Mouse (Mus musculus) left cerebral cortex, postnatal 36 days (tissue): ENCODE data around the gene Vmn1r202. TPM values are rescaled to one million over a fixed set of nuclear protein-coding genes. Genes with fewer than 3 reads are reported as not detected.
"Not testable (repeated sequence)": the region's sequence is repeated elsewhere in the genome, so short reads cannot be mapped to it uniquely, and the experiment has no call there.

ENCODE experiments used
- DNase-seq, 2 experiments: peaks; one replicate each; pipeline ENCODE4 v3.0.0; 2021 to 2022; ENCODE audit warnings: low spot score in 2 of 2, mixed read lengths in 1 of 2
- intact Hi-C: fragments of 180-260 bp; cut with DNase I; formaldehyde crosslinking; loops from one replicate; pipeline ENCODE4 v1.15.1; 2025
- total RNA-seq, 2 experiments: library from RNA; stranded (reverse); gene quantifications; 2 replicates each; pipeline ENCODE4 v1.2.3; 2021

Vmn1r202 gene
- under 1 TPM in 1 of 2 experiments, not detected in 1; 0.07 TPM for total RNA-seq

- intact Hi-C loops, result no loop called here
- DNase-seq, result no peak
These were observed at the start of gene Vmn1r202 for GRCm38 (mm10) chr13:22505281-22505680. Vmn1r202 (minus strand) TSS chr13:22505381.

- DNase-seq, intact Hi-C loops: not testable (repeated sequence)
These were observed 47.7 kb upstream of the Vmn1r202 start, which contains the start of gene Vmn1r204 for GRCm38 (mm10) chr13:22552898-22553297. Vmn1r204 (plus strand) TSS chr13:22553198.

GRCm38 (mm10) chr13:22517814-22518213, 12.6 kb upstream of the Vmn1r202 start, which contains the start of gene Vmn1r203:
Vmn1r203 (plus strand) TSS chr13:22518114.
- DNase-seq, result no peak
- intact Hi-C loops, result no loop called here

GRCm38 (mm10) chr13:22502431-22502830, 2.8 kb downstream of the Vmn1r202 start:
- intact Hi-C loops, result no loop called here
- no peak for DNase-seq

DNA sequence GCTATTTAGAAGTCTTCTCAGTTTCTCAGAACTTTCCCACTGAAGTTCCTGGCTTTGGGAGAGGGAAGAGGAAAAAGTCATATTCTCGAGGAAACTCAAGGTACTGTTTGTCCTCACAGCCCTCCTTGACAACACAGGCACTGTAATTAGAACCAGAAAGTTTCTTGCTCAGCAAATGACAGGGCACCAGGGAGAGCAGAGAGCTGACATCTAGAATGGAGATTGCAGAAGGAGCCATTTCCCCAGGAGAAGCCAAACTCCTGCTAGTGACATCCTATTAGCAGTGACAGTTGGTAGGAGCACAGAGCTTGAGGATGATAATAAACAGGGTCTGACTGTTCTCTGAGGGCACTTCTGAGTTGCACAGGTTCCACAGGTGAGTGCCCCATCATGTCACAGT, 33.6 kb downstream of the Vmn1r202 start, which contains the start of gene Vmn1r201:
Vmn1r201 (plus strand) TSS at position 301 of the 400 bp plus-strand sequence.
- DNase-seq, result no peak
- intact Hi-C loops, result no loop called here

- intact Hi-C loops, result no loop called here
- DNase-seq, result no peak
These were observed 50.0 kb downstream of the Vmn1r202 start for GRCm38 (mm10) chr13:22455145-22455544.

Other genes starting within 250 kb of the Vmn1r202 start
- gene Vmn1r195, start 234.9 kb downstream of the Vmn1r202 start, total RNA-seq, result not detected
- not detected for gene Vmn1r196, start 215.5 kb downstream of the Vmn1r202 start, total RNA-seq
- not detected for gene Vmn1r197, start 180.8 kb downstream of the Vmn1r202 start, total RNA-seq
- gene Vmn1r198, start 155.0 kb downstream of the Vmn1r202 start, total RNA-seq, result not detected
- gene Vmn1r199, start 125.6 kb downstream of the Vmn1r202 start, total RNA-seq, result not detected
- not detected for gene Vmn1r200, start 115.0 kb downstream of the Vmn1r202 start, total RNA-seq
- gene Vmn1r201, start 33.5 kb downstream of the Vmn1r202 start, total RNA-seq, result not detected
- not detected for gene Vmn1r203, start 12.7 kb upstream of the Vmn1r202 start, total RNA-seq
- not detected for gene Vmn1r204, start 47.8 kb upstream of the Vmn1r202 start, total RNA-seq
- gene Vmn1r205, start 87.6 kb upstream of the Vmn1r202 start, total RNA-seq, result not detected
- under 1 TPM in 1 of 2 experiments, not detected in 1; 0.32 TPM for gene Vmn1r206, start 118.9 kb upstream of the Vmn1r202 start, total RNA-seq
- under 1 TPM; 0.07 to 0.16 TPM for gene Vmn1r207-ps, start 224.2 kb upstream of the Vmn1r202 start, total RNA-seq